Mouse (Mus musculus) erythroblast, embryonic 14.5 days (primary cell): ENCODE measurements around the gene Hdac1. TPM values are rescaled to one million over a fixed set of nuclear protein-coding genes. Genes with fewer than 3 reads are reported as not detected.

Experiments
- H3K27me3 ChIP-seq: 2 replicates; pipeline ENCODE4 v1.6.1; 2012; ENCODE audit warnings: inconsistent platforms; ENCODE audit not compliant: control insufficient read depth
- H3K36me3 ChIP-seq: 2 replicates; pipeline ENCODE4 v1.6.1; 2012; ENCODE audit warnings: mild to moderate bottlenecking, inconsistent platforms; ENCODE audit not compliant: control insufficient read depth
- H3K4me1 ChIP-seq: 2 replicates; pipeline ENCODE4 v1.6.1; 2012; ENCODE audit warnings: inconsistent platforms; ENCODE audit not compliant: control insufficient read depth
- H3K4me3 ChIP-seq: replicated peaks from 2 replicates; pipeline ENCODE3; 2012; ENCODE audit warnings: moderate library complexity, mild to moderate bottlenecking, inconsistent platforms
- H3K9me3 ChIP-seq: 2 replicates; pipeline ENCODE4 v1.6.1; 2012; ENCODE audit warnings: low read length, inconsistent platforms, mixed read lengths; ENCODE audit not compliant: control insufficient read depth
- GATA1 ChIP-seq: IDR thresholded peaks from 2 replicates; pipeline ENCODE4 v1.6.1; 2012; ENCODE audit warnings: low read length, inconsistent platforms, mixed read lengths
- TAL1 ChIP-seq: IDR thresholded peaks from 3 replicates; pipeline ENCODE4 v1.6.1; 2012; ENCODE audit warnings: low read length, inconsistent platforms, mixed read lengths
- polyA plus RNA-seq: library from polyadenylated mRNA; stranded (reverse); fragments of >175 nt; gene quantifications from 2 replicates; pipeline ENCODE4 v1.2.3, GENCODE M21; 2012

The Hdac1 gene
- polyA plus RNA-seq, 1 experiment, result 9.2 TPM

DNA sequence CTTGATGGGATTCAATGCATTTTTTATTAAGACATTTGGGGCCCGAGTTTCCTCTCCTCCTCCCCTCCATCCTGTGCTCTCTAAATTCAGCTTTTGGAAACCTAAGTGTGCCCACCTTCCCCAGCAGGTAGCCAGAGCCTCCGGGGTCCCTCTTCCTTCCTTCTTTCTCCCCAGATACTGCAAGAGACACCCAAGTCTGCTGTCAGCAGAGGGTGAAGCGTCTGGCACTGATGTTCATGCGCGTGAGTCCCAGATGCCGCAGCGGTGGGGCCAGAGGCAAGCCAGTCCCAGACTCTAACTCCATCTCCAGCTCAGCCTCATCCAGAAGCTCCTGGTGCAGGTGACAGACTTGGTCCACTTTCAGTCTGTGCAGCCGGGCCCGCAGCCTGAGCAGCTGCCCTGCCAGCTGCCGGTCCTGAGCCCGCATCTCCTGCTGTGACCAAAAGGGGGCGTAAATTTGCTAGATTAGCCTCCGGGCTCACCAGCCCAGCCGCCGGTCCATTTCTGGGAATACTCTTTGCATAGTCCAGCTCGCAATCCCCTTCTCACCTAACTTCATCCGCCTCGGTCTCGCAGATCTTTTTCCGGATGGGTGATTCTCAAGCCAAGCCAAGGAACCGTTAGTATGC is 34.5 kb upstream of the Hdac1 start:
- Histone ChIP-seq H3K9me3 (no peaks in the 10 kb centered on the region), H3K4me1 (peaks cover 14% of the 10 kb centered on the region), H3K36me3 (no peaks in the 10 kb centered on the region), H3K4me3 (no peak overlapping the region), H3K27me3 (peaks cover 42% of the 10 kb centered on the region)
- no peak for TF ChIP-seq TAL1
- TF ChIP-seq GATA1, result no peak

DNA sequence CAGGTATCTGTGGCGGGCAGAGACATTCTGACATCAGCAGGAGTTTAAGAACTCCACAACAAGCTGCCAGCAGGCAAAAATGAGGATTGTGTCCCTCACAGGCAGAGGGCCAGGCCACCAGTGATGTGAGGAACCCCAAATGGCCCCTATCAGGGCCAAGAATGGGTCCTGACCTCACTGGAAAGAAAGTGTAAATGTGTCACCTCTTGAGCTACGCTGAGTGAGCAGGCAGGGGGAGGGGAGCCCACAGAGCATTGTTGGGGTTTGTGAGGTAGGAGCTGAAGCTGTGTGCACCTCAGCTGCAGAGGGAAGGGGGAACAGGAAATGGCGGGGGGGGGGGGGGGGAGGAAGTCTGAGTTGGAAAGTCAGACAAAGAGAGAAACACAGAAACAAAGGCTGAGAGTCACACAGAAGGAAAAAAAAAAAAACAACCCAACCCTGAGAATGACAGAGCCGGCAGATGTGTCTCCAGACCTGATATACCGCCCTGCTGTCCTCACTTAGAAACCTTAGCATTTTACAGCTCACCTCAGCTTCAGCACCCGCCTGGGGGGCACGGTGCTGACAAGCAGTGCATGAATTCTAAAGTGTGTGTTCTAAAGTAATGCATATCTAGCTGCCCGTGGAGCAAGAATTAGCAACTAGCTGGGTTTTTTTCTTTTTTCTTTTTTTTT is 32.8 kb upstream of the Hdac1 start:
- H3K9me3 ChIP-seq, result no peaks in the 10 kb centered on the region

DNA sequence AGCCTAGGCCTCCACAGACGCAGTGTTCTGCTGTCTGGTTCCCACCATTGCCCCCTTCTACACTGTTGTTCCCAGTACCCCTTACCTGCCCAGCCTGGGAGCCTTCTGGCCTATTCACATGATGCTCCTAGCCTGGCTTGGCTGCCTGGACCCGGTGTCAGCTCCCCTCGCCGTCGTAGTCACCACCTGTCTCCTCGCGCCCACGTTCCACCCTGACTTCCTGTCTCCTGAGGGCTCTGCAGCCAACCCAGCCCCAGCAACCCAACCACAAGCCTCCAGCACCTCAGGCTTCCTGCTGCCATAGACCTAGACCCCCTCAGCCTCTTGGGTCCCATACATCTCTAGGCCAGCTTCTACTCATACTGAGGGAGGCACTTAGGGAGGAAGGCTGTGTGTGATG is 30.9 kb upstream of the Hdac1 start, which contains the start of gene Lck:
TSS of gene Lck (minus strand) at position 212 of the 400 bp plus-strand sequence.
- Histone ChIP-seq H3K36me3 (no peaks in the 10 kb centered on the region), H3K9me3 (no peaks in the 10 kb centered on the region), H3K4me1 (peaks cover 10% of the 10 kb centered on the region), H3K27me3 (peaks cover 39% of the 10 kb centered on the region), H3K4me3 (no peak within 1 kb of the TSS)
- TF ChIP-seq GATA1, result no peak
- no peak for TF ChIP-seq TAL1

More for the DNA sequence above, 32.8 kb upstream of the Hdac1 start:
- Histone ChIP-seq H3K4me3 (no peak overlapping the region), H3K27me3 (peaks cover 42% of the 10 kb centered on the region), H3K36me3 (no peaks in the 10 kb centered on the region), H3K4me1 (peaks cover 12% of the 10 kb centered on the region)
- TF ChIP-seq TAL1, result no peak
- no peak for TF ChIP-seq GATA1

DNA sequence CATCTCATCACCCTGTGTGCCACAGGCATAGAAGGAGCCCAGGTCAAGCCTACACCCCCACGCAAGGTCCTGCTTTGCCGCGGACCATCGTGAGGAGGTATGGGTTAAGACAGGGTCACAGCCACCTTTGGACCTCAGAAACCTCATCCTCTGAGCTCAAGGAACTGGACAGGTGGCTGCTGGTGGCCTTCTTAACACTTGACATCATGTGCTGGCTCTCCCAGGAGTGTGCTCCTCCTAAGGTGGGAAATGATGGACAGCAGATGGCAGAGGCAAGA is 30.5 kb upstream of the Hdac1 start:
- H3K36me3 ChIP-seq, result no peaks in the 10 kb centered on the region
- peaks cover 10% of the 10 kb centered on the region for H3K4me1 ChIP-seq
- H3K27me3 ChIP-seq, result peaks cover 35% of the 10 kb centered on the region
- no peak for TF ChIP-seq TAL1
- TF ChIP-seq GATA1, result no peak
- H3K4me3 ChIP-seq, result no peak overlapping the region
- H3K9me3 ChIP-seq, result no peaks in the 10 kb centered on the region

DNA sequence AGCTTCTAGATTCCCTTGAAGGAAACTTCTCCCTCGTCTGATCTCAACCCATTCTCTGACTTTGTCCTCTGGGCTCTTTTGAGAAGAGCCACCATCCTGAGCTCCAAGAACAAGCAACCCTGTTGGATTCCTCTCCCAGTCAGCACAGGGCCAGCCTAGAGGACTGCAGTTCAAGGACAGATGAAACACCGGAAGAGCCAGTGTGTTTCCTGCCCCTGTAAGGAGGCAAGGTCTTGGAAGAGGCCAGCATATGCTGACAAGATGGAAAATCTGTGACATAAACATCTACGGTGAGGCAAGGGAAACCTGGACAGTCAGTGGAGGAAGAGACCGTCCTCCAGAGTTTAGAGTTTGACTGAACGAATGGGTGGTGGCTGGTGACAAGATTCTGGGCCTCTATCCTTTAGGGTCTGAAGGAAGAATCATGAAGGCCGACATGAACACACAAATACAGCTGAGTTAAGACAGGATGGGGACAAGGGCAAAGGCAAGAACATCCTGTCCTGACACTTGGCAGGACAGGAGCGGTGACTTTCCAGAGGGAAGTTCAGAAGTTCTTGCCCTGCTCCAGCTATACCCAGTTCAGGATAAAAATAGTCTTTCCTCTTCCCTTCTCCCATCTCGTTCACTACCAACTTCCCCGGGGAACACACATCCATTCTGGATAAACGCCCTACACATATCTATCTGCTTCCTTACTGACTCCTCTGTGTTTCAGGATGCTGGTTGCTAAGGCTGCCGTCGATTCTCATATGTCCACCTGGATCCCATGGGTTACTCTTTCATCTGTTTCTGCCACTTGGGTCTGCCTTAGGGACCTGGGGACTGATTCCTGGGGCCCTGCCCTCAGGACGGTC is 30.0 kb upstream of the Hdac1 start:
- peaks cover 32% of the 10 kb centered on the region for H3K27me3 ChIP-seq
- H3K9me3 ChIP-seq, result no peaks in the 10 kb centered on the region
- no peak overlapping the region for H3K4me3 ChIP-seq
- no peaks in the 10 kb centered on the region for H3K36me3 ChIP-seq
- TF ChIP-seq GATA1 (no peak), TAL1 (no peak)
- H3K4me1 ChIP-seq, result peaks cover 10% of the 10 kb centered on the region

DNA sequence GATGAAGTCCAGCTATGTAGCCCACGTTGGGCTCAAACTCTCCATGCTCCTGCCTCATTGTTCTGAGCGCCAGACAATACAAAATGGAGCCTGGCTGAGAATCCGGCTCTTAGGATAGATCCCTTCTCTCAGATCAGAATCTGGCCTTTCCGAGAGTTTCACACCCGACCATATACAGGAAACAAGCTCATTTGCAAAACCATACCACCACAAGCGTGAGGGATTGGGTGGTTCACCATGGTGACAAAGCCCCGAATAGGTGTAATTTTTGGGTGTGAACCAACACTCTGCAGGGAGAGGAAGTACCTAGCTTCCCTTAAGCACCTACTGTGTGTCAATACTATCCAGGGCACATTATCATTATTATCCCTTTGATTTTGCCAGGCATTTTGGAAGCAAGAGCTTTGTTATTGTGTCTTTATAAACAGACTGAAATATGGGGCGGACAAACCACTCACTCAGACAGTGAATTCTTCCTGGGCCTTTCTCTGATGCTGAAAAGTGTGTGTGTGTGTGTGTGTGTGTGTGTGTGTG is 29.1 kb upstream of the Hdac1 start:
- Histone ChIP-seq H3K27me3 (peaks cover 25% of the 10 kb centered on the region), H3K36me3 (no peaks in the 10 kb centered on the region), H3K9me3 (no peaks in the 10 kb centered on the region), H3K4me3 (no peak overlapping the region), H3K4me1 (peaks cover 4% of the 10 kb centered on the region)
- TF ChIP-seq TAL1 (no peak), GATA1 (no peak)

DNA sequence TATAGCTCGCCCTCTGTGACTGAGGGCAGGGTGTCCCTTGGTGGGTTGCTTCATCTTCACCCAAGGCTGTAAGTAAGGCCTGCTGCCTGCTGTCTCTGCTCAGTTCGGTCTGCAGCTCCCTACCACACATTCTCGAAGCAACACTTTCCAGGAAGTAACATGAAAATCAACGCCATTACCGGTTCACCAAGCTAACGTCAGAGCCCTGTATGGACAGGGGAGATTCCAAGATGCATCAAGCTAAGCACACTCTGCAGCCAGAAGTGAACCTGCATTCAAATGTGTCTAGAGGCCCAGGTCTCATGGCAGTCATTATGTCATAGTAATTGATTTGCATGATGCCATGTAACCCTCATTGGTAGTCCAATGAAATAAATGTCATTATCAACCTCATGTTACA is 27.5 kb upstream of the Hdac1 start:
- peaks cover 2% of the 10 kb centered on the region for H3K4me1 ChIP-seq
- H3K36me3 ChIP-seq, result no peaks in the 10 kb centered on the region
- H3K27me3 ChIP-seq, result peaks cover 14% of the 10 kb centered on the region
- TF ChIP-seq TAL1 (no peak), GATA1 (no peak)
- H3K4me3 ChIP-seq, result no peak overlapping the region
- H3K9me3 ChIP-seq, result no peaks in the 10 kb centered on the region

DNA sequence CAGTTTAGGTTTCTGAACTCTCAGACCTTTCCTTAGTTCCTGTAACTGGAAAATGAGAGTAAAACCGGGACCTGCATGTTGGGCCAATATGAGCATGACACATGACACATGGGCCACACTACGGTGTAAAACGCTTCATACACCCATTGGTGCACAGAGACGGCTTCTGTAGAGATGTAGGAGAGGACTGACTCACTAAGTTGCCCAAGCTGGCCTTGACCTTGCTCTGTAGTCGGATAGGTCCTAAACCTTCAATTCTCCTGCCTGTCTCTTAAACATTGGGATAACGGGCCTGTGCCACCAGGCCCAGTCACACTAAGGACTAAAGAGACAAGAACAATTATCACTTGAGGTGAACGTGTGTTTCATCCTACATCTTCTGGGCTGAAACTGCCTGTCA is 25.9 kb upstream of the Hdac1 start:
- Histone ChIP-seq H3K4me1 (no peaks in the 10 kb centered on the region), H3K36me3 (no peaks in the 10 kb centered on the region), H3K27me3 (peaks cover 9% of the 10 kb centered on the region), H3K4me3 (no peak overlapping the region), H3K9me3 (no peaks in the 10 kb centered on the region)
- TF ChIP-seq GATA1 (no peak), TAL1 (no peak)

DNA sequence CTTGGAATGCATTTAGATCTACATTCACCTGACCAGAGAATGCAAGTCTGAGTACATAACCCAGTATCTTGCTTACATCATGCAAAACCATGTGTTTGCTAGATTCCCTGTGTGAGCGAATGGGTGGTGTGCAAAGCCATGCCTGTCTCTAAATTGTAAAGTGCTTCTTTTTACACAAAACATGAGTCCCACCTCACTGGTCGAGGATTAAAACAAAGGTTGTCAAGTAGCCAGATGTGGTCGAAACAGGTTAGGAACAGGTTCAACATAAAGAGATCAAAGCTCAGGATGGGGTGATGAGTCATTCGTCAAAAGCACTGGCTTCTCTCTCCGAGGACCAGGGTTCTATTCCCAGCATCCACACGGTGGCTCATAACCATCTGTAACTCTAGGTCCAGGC is 22.6 kb upstream of the Hdac1 start:
- H3K4me3 ChIP-seq, result no peak overlapping the region
- H3K36me3 ChIP-seq, result no peaks in the 10 kb centered on the region
- H3K9me3 ChIP-seq, result no peaks in the 10 kb centered on the region
- no peaks in the 10 kb centered on the region; the same call in 1 of the 2 replicates for H3K27me3 ChIP-seq
- TF ChIP-seq GATA1 (no peak), TAL1 (no peak)
- peaks cover 11% of the 10 kb centered on the region for H3K4me1 ChIP-seq
